Comparison of ENCODE assay signal across 24 mouse cellular contexts in the genomic region with DNA sequence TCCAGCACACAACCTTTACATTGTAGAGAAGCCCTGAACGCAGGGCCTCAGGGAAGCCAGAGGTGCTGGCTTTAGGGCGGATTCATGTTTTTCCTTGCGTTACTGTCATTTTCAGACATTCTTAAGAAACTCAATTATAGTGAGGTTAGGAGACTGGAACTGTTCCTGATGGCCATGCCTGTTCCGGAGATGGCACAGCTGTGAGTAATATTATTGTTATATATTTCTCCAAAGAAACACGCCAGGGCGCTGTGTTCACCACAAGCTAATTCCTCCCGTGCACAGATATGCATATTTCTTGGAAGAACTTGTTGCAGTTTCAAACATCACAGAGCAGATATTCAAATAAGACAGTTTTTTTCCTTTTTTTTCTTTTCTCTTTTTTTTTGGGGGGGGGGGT. TPM values are rescaled to one million over a fixed set of nuclear protein-coding genes. Genes with fewer than 3 reads are reported as not detected.
DNase-seq lines count a peak whose midpoint lies in the region; ATAC-seq and TF ChIP-seq lines count a peak whose summit lies in the region.
"Had no signal": no experiment of that assay in that cellular context is flagged by ENCODE, and none has a peak within 500 bp of the region (broad histone marks: within the 10 kb centered on the region; RNA-seq: fewer than 3 reads in every experiment).

No protein-coding gene starts in this region.

- DNase-seq in midbrain, embryonic 11.5 days (ENCODE audit: low spot score, missing footprints) = peak; percentile 33
- no peak for DNase-seq in midbrain, postnatal 0 days (ENCODE audit: low spot score)
- peak; percentile 69 for DNase-seq in 3T3-L1 (ENCODE audit: low read depth, low spot score)
- no peak for DNase-seq in kidney, adult 8-10 months
- DNase-seq in frontal cortex, adult 2 months (ENCODE audit: extremely low spot score in 1 of 2, low spot score in 1 of 2) = no peak
- DNase-seq: adrenal gland, adult 8-10 months; adrenal gland, postnatal 14 days; adrenal gland, postnatal 36 days; cerebellum, adult 11-12 months; cerebellum, adult 2 months; cerebellum, adult 9-10 months; cerebellum, postnatal 10 days; cerebellum, postnatal 25 days; forebrain, postnatal 0 days had no signal

- H3K36me3 ChIP-seq in midbrain, embryonic 11.5 days (ENCODE audit: control insufficient read depth, insufficient read depth, low read length) = no peaks in the 10 kb centered on the region
- no peaks in the 10 kb centered on the region for H3K36me3 ChIP-seq in midbrain, postnatal 0 days (ENCODE audit: insufficient read depth, low read length)
- no peaks in the 10 kb centered on the region for H3K36me3 ChIP-seq in myocyte (ENCODE audit: control insufficient read depth, insufficient read depth)
- H3K36me3 ChIP-seq: embryonic facial prominence, embryonic 10.5 days; embryonic facial prominence, embryonic 12.5 days; forebrain, embryonic 15.5 days; G1E had no signal

- no peaks in the 10 kb centered on the region for H3K9me3 ChIP-seq in midbrain, embryonic 11.5 days (ENCODE audit: control insufficient read depth, low read length)
- H3K9me3 ChIP-seq in midbrain, postnatal 0 days (ENCODE audit: low read length) = no peaks in the 10 kb centered on the region
- H3K9me3 ChIP-seq: embryonic facial prominence, embryonic 10.5 days; embryonic facial prominence, embryonic 12.5 days; forebrain, embryonic 13.5 days; forebrain, embryonic 15.5 days had no signal

- H3K4me3 ChIP-seq in midbrain, embryonic 11.5 days (ENCODE audit: low read depth, low read length) = no peak overlapping the region
- H3K4me3 ChIP-seq in midbrain, postnatal 0 days (ENCODE audit: low read depth, low read length) = no peak overlapping the region
- H3K4me3 ChIP-seq in myocyte = no peak overlapping the region
- H3K4me3 ChIP-seq: embryonic facial prominence, embryonic 10.5 days; embryonic facial prominence, embryonic 12.5 days; forebrain, embryonic 13.5 days; forebrain, embryonic 15.5 days had no signal

- no peaks in the 10 kb centered on the region for H3K79me2 ChIP-seq in myocyte (ENCODE audit: control insufficient read depth, insufficient read depth)

- H3K27me3 ChIP-seq in midbrain, embryonic 11.5 days (ENCODE audit: control insufficient read depth, insufficient read depth, low read length) = no peaks in the 10 kb centered on the region
- no peaks in the 10 kb centered on the region for H3K27me3 ChIP-seq in midbrain, postnatal 0 days (ENCODE audit: insufficient read depth, low read length)
- H3K27me3 ChIP-seq in myocyte (ENCODE audit: control insufficient read depth, insufficient read depth, insufficient read length) = no peaks in the 10 kb centered on the region
- H3K27me3 ChIP-seq: CH12.LX; embryonic facial prominence, embryonic 12.5 days; forebrain, embryonic 13.5 days; forebrain, embryonic 15.5 days; Patski had no signal

- no peak overlapping the region for H3K27ac ChIP-seq in midbrain, embryonic 11.5 days (ENCODE audit: low read depth, low read length)
- H3K27ac ChIP-seq in midbrain, postnatal 0 days (ENCODE audit: low read depth, low read length) = no peak overlapping the region
- H3K27ac ChIP-seq: embryonic facial prominence, embryonic 10.5 days; embryonic facial prominence, embryonic 12.5 days; forebrain, embryonic 13.5 days; forebrain, embryonic 15.5 days had no signal

- no peaks in the 10 kb centered on the region; the same call in 1 of the 2 replicates for H3K4me1 ChIP-seq in midbrain, embryonic 11.5 days (ENCODE audit: control insufficient read depth, insufficient read depth, low read length)
- no peaks in the 10 kb centered on the region for H3K4me1 ChIP-seq in midbrain, postnatal 0 days (ENCODE audit: insufficient read depth, low read length)
- H3K4me1 ChIP-seq: embryonic facial prominence, embryonic 10.5 days; embryonic facial prominence, embryonic 12.5 days; forebrain, embryonic 13.5 days; forebrain, embryonic 15.5 days had no signal

- no peak for TF ChIP-seq POLR2A in myocyte (IDR thresholded peaks at IDR 0.05; ENCODE audit: insufficient read length, low read depth)

- no peak overlapping the region for H3K9ac ChIP-seq in midbrain, embryonic 11.5 days (ENCODE audit: low read length)
- no peak overlapping the region for H3K9ac ChIP-seq in midbrain, postnatal 0 days (replicated peaks; ENCODE audit: low read length, poor library complexity, severe bottlenecking)
- H3K9ac ChIP-seq: embryonic facial prominence, embryonic 12.5 days; forebrain, embryonic 13.5 days; forebrain, embryonic 15.5 days; forebrain, postnatal 0 days had no signal

- no peak for ATAC-seq in midbrain, embryonic 11.5 days (ENCODE audit: low FRiP score)
- ATAC-seq in midbrain, postnatal 0 days (ENCODE audit: low FRiP score) = no peak
- ATAC-seq: activated CD4-positive, CD25-positive, alpha-beta regulatory T cell, adult 4 months; CD4-positive, CD25-positive, alpha-beta regulatory T cell, adult 4 months; forebrain, embryonic 13.5 days; forebrain, embryonic 15.5 days; forebrain, postnatal 0 days; Patski had no signal

- no peak overlapping the region for H3ac ChIP-seq in myocyte (ENCODE audit: control insufficient read depth, insufficient read length)

- WGBS in midbrain, embryonic 11.5 days = 95% methylated on average over 7 of the region's 7 CpGs
- WGBS in midbrain, postnatal 0 days = 92% methylated on average over 7 of the region's 7 CpGs

- no peak overlapping the region for H3K4me2 ChIP-seq in midbrain, embryonic 11.5 days
- H3K4me2 ChIP-seq in midbrain, postnatal 0 days (ENCODE audit: low read depth, low read length, poor library complexity, severe bottlenecking) = no peak overlapping the region
- peak overlapping the region; percentile 27 for H3K4me2 ChIP-seq in myocyte (ENCODE audit: low read depth)
- H3K4me2 ChIP-seq: embryonic facial prominence, embryonic 12.5 days; forebrain, embryonic 13.5 days; forebrain, embryonic 15.5 days had no signal

- no peak for TF ChIP-seq CTCF in midbrain, postnatal 0 days (IDR thresholded peaks at IDR 0.05)

TF ChIP-seq in myocyte, 11 proteins besides CTCF, POLR2A, EP300 and RAD21:
- TF ChIP-seq SRF (IDR thresholded peaks at IDR 0.05; ENCODE audit: control insufficient read depth, insufficient read length, low read depth) = no peak
- TF ChIP-seq REST (IDR thresholded peaks at IDR 0.05; ENCODE audit: insufficient read depth, insufficient read length) = no peak
- no peak for TF ChIP-seq CEBPB (IDR thresholded peaks at IDR 0.05; ENCODE audit: insufficient read depth, poor library complexity, severe bottlenecking)
- no peak for TF ChIP-seq TCF12 (IDR thresholded peaks at IDR 0.05; ENCODE audit: insufficient read depth, poor library complexity, severe bottlenecking)
- TF ChIP-seq TCF3 (IDR thresholded peaks at IDR 0.05; ENCODE audit: insufficient read length, low read depth) = no peak
- TF ChIP-seq MYOG (IDR thresholded peaks at IDR 0.05; ENCODE audit: control insufficient read depth in 1 of 3, insufficient read depth in 1 of 3, insufficient read length in 2 of 3, low read depth in 2 of 3) = no peak
- TF ChIP-seq USF1 (IDR thresholded peaks at IDR 0.05; ENCODE audit: low read depth) = no peak
- no peak for TF ChIP-seq E2F4 (IDR thresholded peaks at IDR 0.05; ENCODE audit: insufficient read depth)
- no peak for TF ChIP-seq MAX (IDR thresholded peaks at IDR 0.05; ENCODE audit: low read depth)
TF ChIP-seq in myocyte: peak in this region for 0.

RNA-seq across cellular contexts. Expression of gene Mtap, which starts 47.8 kb away (rescaled TPM):
- polyA plus RNA-seq in midbrain, embryonic 11.5 days (2014; fragmentation: Nextera tagmentation; extraction: Ambion mirVana) = 91.1 and 96.1 TPM in 2 replicates
- 7.6 and 8.6 TPM in 2 replicates for total RNA-seq in midbrain, postnatal 0 days (2014; rRNA removed)
- polyA plus RNA-seq in midbrain, postnatal 0 days (2015; fragmentation: Nextera tagmentation; extraction: Ambion mirVana) = 15.1 and 16.3 TPM in 2 replicates
- 30.0 TPM for polyA plus RNA-seq in myocyte (2012; fragmentation: generic; extraction: Trizol)
- 8.0 and 8.2 TPM in 2 replicates for polyA plus RNA-seq in frontal cortex, adult 2 months (2012; rRNA removed)
- total RNA-seq: CH12.LX had no signal
- polyA plus RNA-seq: G1E had no signal

Comparison
In these comparisons a context has a peak if more than half of its experiments do, and no peak if none do; other contexts are left out.
1. DNase-seq: peak in midbrain, embryonic 11.5 days (single experiment) and 3T3-L1 (single experiment); none in midbrain, postnatal 0 days (single experiment), kidney, adult 8-10 months (0 of 2) and frontal cortex, adult 2 months (0 of 2).